Mouse (Mus musculus) 3134 (cell line): ENCODE measurements at regions not wholly inside any gene's neighbourhood (a gene's known extent, or its start where the extent isn't known, plus 50 kb on each side); places are given as distances from the start of the nearest gene placed in this dataset.

Experiments used
- DNase-seq: peaks from one replicate; pipeline ENCODE4 v3.0.0-alpha.2; 2011; ENCODE audit warnings: low spot score; ENCODE audit not compliant: insufficient read length; ENCODE audit errors: extremely low read depth

DNA sequence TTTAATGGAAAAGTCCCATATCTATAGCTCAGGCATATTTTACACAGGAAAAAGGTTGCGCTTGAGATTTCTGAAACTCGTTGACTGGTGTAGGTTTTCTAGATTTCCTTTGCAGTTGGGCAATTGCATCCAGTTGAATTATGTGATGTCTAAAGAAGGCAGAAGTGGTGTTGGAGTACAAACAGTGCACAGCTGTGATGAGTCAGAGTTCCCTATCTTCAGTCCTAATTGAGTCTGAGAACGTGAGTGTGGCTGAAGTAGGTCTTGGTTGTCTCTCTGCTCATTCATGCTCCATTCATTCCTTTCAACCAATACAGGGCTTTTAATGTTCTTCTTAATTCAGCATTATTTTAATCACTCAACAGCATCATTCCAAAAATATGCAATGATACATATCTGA is 142.9 kb upstream of the Dpyd start:
- no peak for DNase-seq

GRCm38 (mm10) chr3:118421701-118422100 is 140.2 kb upstream of the Dpyd start:
- no peak for DNase-seq

- DNase-seq: no peak
These were observed 136.2 kb upstream of the Dpyd start for GRCm38 (mm10) chr3:118425748-118426147.

DNA sequence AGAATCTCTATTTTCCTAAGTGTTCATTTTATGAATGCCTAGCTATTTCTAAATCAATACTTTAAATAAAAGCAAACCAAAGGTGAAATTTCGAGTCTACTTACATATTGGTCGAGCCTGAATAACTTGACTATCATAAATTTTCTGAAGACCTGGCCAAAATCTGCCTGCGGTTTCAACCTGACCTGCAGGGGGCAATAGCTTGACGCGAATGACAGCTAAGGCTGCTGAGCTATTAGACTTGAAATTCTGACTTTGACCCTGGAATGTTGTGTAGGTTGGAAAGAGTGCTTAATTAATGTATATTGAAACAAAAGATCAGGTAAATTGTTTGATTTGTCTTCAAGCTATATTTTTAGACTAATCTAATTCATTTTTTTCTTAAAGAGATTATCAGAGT is 133.4 kb upstream of the Dpyd start:
- no peak for DNase-seq

DNA sequence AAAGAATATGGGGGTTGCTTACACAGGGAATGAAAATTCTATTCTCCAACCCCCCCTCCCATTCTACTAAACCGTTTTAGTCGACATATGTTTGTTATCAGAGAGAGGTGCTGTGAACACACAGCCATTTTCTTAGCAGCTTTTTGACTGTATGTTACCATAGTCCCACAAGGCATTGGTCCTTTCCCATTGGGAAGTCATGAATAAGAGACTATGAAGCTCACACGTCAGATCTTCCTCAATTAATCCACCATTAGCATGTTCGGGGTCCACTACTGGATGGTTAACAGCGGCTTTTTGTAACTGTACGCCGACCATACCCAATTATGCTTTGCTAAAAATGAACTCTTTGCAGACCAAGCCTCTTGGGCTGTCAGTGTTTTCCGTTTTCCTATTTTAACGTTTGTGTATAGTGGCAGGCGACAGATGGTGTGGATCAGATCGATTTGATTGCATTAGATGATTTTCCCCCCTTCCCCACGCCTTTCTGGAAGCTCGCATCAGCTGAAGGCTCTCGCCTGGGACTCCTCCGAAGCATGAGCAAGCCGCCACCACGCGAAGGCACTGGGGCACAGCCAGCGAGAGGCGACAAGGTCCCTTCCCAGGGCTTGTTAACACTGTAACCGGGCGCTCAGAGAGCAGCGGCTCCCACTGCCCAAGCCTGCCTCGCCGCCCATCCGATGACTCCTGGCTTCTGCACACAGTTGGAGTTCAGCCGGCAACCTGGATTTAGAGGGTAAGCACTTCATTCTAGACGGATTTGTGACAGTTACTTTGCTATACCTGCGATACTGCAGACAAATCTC is 131.9 kb upstream of the Dpyd start:
- no peak for DNase-seq

DNA sequence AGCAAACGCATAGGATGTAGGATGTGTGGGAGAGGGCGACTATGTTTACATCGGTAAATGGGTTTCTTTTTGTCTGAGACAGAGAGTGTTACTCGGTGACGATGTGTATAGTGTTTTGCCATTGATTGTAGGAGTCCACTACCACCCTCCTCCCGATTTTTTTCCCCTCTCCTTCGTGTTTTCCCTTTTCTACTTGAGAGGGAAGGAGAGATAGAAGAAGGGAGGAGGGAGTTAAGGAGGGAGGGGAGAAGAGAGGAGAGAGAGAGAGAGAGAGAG is 131.4 kb upstream of the Dpyd start:
- DNase-seq: no peak

GRCm38 (mm10) chr3:118431031-118431723 is 130.8 kb upstream of the Dpyd start:
- no peak for DNase-seq

GRCm38 (mm10) chr3:118433441-118434021 is 128.4 kb upstream of the Dpyd start:
- no peak for DNase-seq

- DNase-seq: no peak
These were observed 127.6 kb upstream of the Dpyd start for GRCm38 (mm10) chr3:118434311-118434710.

- no peak for DNase-seq
These were observed 127.1 kb upstream of the Dpyd start for GRCm38 (mm10) chr3:118434847-118435246.

- DNase-seq: no peak
These were observed 126.7 kb upstream of the Dpyd start for GRCm38 (mm10) chr3:118435248-118435647.

GRCm38 (mm10) chr3:118443742-118444332 is 118.1 kb upstream of the Dpyd start:
- DNase-seq: no peak

DNA sequence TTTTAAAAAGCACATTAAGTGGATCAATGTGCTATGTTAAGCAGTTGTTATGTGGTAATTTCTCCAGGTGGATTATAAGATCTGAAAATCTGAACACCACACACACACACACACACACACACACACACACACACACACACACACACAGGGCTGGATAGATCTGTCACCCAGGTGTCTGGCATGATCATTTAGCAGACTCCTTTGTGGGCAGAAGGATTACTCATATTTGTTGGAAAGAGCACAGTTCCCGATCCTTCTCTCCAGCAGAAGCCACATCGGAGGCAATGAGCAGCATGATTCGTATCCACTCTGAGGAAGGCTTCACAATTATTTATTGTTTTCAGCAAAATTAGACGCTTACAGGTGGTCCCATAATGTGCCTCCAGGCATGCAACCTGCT is 116.6 kb upstream of the Dpyd start:
- no peak for DNase-seq

DNA sequence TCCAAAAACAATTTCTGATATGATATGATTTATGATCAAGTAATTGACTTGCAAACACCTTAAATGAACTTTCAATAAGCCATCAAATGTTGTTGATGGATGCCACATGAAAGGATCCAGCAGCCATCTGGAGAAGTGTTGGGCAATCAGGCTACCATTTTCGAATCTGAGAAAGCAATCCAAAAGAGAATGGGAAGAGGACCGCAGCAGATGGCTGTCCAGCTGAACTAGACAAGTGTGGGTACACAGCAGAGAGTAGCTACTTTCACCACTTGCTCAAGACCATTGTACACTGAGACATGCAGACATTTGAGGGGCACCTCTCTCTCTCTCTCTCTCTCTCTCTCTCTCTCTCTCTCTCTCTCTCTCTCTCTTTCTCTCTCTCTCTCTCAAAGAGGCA is 102.3 kb upstream of the Dpyd start:
- no peak for DNase-seq

DNA sequence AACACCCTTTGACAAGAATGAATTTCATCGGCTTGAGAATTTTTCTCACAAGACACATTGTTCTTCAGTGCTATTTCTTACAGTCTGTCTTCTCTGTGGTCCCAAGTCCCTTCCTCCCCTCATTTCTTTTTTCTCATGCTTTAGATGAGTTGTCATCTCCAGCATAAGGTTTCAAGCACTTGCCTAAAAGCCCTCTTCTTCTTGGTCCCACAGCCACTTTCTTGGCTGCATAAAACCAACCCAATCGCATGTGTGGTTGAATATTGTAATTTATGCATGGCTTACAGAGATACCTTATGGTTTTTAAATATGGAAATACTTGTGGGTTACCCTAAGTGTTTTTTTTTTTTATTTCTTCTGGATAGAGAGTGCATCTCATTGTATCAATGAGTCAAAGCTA is 96.3 kb upstream of the Dpyd start:
- no peak for DNase-seq

- DNase-seq: no peak
These were observed 89.6 kb upstream of the Dpyd start for GRCm38 (mm10) chr3:118472215-118472799.

DNA sequence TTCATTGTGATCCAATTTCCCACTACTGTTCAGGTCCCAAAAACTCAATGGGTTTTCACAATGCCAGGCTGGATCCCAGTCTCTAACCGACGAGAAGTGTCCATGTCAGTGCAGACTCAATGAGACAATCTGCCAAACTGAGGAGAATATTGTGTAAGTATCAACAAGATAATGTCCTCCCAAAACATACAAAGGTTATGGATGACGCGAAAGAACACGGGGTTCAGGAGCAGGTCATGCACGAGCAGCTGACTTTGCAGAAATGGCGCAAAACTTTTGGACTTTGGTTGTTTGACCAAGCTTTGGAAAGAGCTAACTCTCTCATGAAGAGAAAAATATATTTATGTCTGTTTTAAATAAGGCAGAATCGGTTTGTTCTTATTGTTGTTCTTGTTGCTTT is 83.9 kb upstream of the Dpyd start:
- no peak for DNase-seq

DNA sequence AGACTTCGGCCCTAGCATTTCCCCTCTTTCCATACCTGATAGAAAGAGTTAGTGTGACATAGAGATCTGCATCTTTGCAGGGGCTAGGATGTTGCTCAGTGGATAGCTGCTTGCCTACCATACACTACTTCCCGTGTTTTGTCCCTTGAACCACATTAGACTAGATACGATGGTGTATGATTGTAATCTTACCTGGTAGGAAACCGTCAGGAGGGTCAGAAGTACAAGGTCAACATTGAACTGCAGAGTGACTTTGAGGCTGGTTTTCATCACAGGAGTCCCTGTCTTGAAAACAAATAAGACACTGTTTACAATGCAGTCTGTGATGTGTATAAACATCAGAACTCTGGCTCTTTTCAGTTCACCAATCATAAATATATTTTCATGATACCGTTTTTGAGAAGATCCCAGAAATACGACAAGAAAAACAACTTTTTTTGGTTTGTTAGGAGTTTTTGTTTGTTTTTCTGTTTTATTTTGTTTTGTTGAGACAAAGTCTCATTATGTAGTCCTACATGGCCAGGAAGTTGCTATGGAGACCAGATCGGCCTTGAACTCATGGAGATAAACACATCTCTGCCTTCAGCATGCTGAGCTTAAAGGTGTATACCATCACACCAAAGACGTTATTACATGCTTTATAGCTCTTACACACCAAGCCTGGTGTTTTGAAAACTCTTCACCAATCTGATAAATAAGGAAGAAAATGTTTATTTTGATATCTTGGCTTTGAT is 81.2 kb upstream of the Dpyd start:
- no peak for DNase-seq

- no peak for DNase-seq
These were observed 76.0 kb upstream of the Dpyd start for GRCm38 (mm10) chr3:118485966-118486365.

DNA sequence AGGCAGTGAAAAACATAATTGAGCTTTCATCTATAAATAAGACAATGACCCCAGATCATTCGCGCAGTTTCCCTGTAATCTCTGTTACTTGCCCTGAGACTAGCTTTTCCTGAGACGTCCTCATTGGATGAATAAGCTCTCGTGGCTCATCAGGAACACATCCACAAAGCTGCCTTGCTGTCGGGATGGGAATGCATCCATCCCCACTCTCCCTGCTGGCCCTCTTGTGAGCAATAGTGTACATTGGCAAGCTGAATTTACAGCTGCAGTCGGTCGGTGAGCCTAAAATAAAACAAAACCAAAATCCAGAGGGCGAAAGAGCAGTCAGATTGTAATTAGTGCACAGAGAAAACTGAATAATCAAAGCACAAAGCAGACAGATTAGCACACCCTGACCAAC is 74.5 kb upstream of the Dpyd start:
- no peak for DNase-seq

DNA sequence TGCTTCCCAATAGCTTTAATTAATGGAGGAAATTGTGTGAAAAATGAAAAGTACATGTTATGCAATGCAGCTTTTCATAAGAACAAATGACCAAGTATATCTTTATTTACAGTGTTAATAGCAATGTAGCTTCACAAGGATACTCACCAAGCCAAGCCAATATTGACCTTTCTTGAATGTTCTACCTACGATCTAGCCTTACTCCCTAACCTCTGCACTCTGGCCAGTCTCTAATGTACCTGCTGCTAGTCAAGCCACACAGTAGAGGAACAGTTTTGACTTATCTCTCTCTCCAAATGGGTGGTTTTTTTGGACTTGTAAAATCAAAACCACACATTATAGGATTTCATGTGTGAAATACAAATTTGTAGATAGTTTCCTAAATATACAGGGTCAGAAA is 70.8 kb upstream of the Dpyd start:
- DNase-seq: no peak
